Mouse (Mus musculus) G1E (cell line): ENCODE measurements around the gene Orm2. TPM values are rescaled to one million over a fixed set of nuclear protein-coding genes. Genes with fewer than 3 reads are reported as not detected.

Experiments used
- ATAC-seq: 2 replicates; pipeline ENCODE4 v1.8.0; 2016; ENCODE audit warnings: mild to moderate bottlenecking; ENCODE audit not compliant: insufficient number of reproducible peaks, poor library complexity, low FRiP score, severe bottlenecking; ENCODE audit errors: extremely low read depth
- DNase-seq: peaks from one replicate; pipeline ENCODE4 v3.0.0; 2012; ENCODE audit warnings: low spot score
- H3K27me3 ChIP-seq: 2 replicates; pipeline ENCODE4 v1.6.1; 2012; ENCODE audit warnings: mild to moderate bottlenecking, low read length, inconsistent platforms; ENCODE audit not compliant: insufficient read depth
- H3K36me3 ChIP-seq: replicated peaks from 2 replicates; pipeline ENCODE3; 2012; ENCODE audit warnings: mild to moderate bottlenecking, inconsistent platforms
- H3K4me1 ChIP-seq: 2 replicates; pipeline ENCODE4 v1.6.1; 2012; ENCODE audit warnings: low read depth, low read length, inconsistent platforms, mixed read lengths; ENCODE audit not compliant: insufficient read depth
- H3K4me3 ChIP-seq: 2 replicates; pipeline ENCODE4 v1.5.1; 2012; ENCODE audit warnings: low read depth, mild to moderate bottlenecking, inconsistent platforms, low read length, moderate library complexity, mixed read lengths
- H3K9me3 ChIP-seq: replicated peaks from 2 replicates; pipeline ENCODE4 v1.6.1; 2012; ENCODE audit warnings: inconsistent platforms
- CTCF ChIP-seq: IDR thresholded peaks from 2 replicates; pipeline ENCODE4 v1.5.1; 2012; ENCODE audit warnings: low read depth, low read length, inconsistent platforms, mixed read lengths
- GATA1 ChIP-seq: IDR thresholded peaks from 2 replicates; pipeline ENCODE4 v1.6.1; 2012; ENCODE audit warnings: borderline replicate concordance, low read length, inconsistent platforms, mixed read lengths
- GATA2 ChIP-seq: IDR thresholded peaks from 2 replicates; pipeline ENCODE4 v1.6.1; 2012; ENCODE audit warnings: low read depth, low read length, inconsistent platforms, borderline replicate concordance
- POLR2AphosphoS5 ChIP-seq: IDR thresholded peaks from 2 replicates; pipeline ENCODE4 v1.6.1; 2012; ENCODE audit warnings: low read depth, low read length, inconsistent platforms; ENCODE audit not compliant: insufficient replicate concordance
- TAL1 ChIP-seq: conservative IDR thresholded peaks from 2 replicates; pipeline ENCODE4 v1.6.1; 2012; ENCODE audit warnings: low read depth, low read length, inconsistent platforms, mixed read lengths
- polyA plus RNA-seq: library from polyadenylated mRNA; stranded (reverse); fragments of >175 nt; gene quantifications from 2 replicates; pipeline ENCODE4 v1.2.3, GENCODE M21; 2012
- total RNA-seq, 2 experiments: library from RNA; stranded (forward) in 1 of 2; stranded (reverse) in 1 of 2; fragments of 200-1000 nt in 1 of 2; fragments of >200 nt in 1 of 2; fragmentation: Nextera tagmentation in 1 of 2; gene quantifications; 2 replicates each; pipeline ENCODE4 v1.2.3; 2014 to 2017

The Orm2 gene
- total and polyA plus RNA-seq, 3 experiments = not detected

- no peak for TF ChIP-seq GATA1
- no peak for ATAC-seq
- peaks cover 97% of the 10 kb centered on the region for H3K9me3 ChIP-seq
- no peaks in the 10 kb centered on the region for H3K4me1 ChIP-seq
- H3K36me3 ChIP-seq = no peaks in the 10 kb centered on the region
- DNase-seq = no peak
- H3K4me3 ChIP-seq = no peak overlapping the region
- no peaks in the 10 kb centered on the region for H3K27me3 ChIP-seq
These were observed 11.2 kb downstream of the Orm2 start for GRCm38 (mm10) chr4:63373404-63373803.

GRCm38 (mm10) chr4:63374331-63374730, 12.1 kb downstream of the Orm2 start:
- Histone ChIP-seq H3K4me1 (no peaks in the 10 kb centered on the region), H3K4me3 (no peak overlapping the region), H3K9me3 (peaks cover 97% of the 10 kb centered on the region), H3K27me3 (no peaks in the 10 kb centered on the region), H3K36me3 (no peaks in the 10 kb centered on the region)
- ATAC-seq (no peak), DNase-seq (no peak)
- TF ChIP-seq GATA2 (no peak), CTCF (no peak), GATA1 (no peak), POLR2AphosphoS5 (no peak), TAL1 (no peak)

GRCm38 (mm10) chr4:63375367-63375766, 13.1 kb downstream of the Orm2 start:
- Histone ChIP-seq H3K4me1 (no peaks in the 10 kb centered on the region), H3K4me3 (no peak overlapping the region), H3K27me3 (no peaks in the 10 kb centered on the region), H3K9me3 (peaks cover 96% of the 10 kb centered on the region), H3K36me3 (no peaks in the 10 kb centered on the region)
- DNase-seq = no peak
- TF ChIP-seq GATA2 = no peak
- TF ChIP-seq GATA1 = no peak
- no peak for TF ChIP-seq POLR2AphosphoS5
- TF ChIP-seq CTCF = no peak
- TF ChIP-seq TAL1 = no peak
- ATAC-seq = no peak

GRCm38 (mm10) chr4:63377483-63377882, 15.2 kb downstream of the Orm2 start:
- TF ChIP-seq CTCF (no peak), TAL1 (no peak), POLR2AphosphoS5 (no peak), GATA1 (no peak), GATA2 (no peak)
- peaks cover 98% of the 10 kb centered on the region for H3K9me3 ChIP-seq
- no peaks in the 10 kb centered on the region for H3K36me3 ChIP-seq
- ATAC-seq (no peak), DNase-seq (no peak)
- H3K27me3 ChIP-seq = no peaks in the 10 kb centered on the region
- H3K4me3 ChIP-seq = no peak overlapping the region
- no peaks in the 10 kb centered on the region for H3K4me1 ChIP-seq

DNA sequence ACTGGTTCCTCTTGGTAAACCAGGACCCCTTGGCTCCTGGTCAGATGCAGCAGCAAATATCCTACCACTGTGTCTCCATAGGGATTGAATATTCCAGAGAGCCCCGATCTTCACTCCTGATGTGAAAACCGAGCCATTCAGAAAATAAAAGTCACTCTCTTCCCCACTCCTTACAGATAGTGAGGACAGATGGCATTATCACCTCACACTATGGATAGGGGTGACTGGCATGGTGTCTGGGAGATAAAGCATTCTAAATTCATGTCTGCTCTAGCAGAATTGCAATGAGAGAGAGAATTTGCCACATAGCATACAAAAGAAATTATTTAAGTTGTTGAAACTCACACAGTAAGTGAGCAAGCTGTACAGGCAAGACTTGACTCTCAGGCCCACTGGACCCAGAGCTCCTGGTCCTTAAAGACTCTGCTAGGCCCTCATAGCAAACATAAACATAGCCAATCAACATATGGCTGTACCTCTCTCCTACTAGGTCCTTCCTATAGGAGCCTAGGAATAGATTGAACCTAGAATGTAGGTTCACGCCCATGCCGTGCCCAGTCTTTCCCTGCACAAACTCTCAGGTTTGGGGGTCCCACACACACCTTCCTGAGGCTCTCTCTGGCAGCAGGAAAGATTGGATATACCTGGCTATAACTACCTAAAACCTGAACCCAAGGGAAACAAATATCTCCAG, 20.6 kb downstream of the Orm2 start:
- H3K36me3 ChIP-seq = no peaks in the 10 kb centered on the region
- no peak for DNase-seq
- peaks cover 85% of the 10 kb centered on the region for H3K9me3 ChIP-seq
- H3K27me3 ChIP-seq = no peaks in the 10 kb centered on the region
- no peaks in the 10 kb centered on the region for H3K4me1 ChIP-seq
- TF ChIP-seq GATA2 (no peak), TAL1 (no peak), GATA1 (no peak), POLR2AphosphoS5 (no peak), CTCF (no peak)
- no peak overlapping the region for H3K4me3 ChIP-seq
- no peak for ATAC-seq

- TF ChIP-seq TAL1 = no peak
- Histone ChIP-seq H3K36me3 (no peaks in the 10 kb centered on the region), H3K27me3 (no peaks in the 10 kb centered on the region), H3K9me3 (peaks cover 85% of the 10 kb centered on the region), H3K4me3 (no peak overlapping the region), H3K4me1 (no peaks in the 10 kb centered on the region)
- DNase-seq (no peak), ATAC-seq (no peak)
These were observed 21.2 kb downstream of the Orm2 start for GRCm38 (mm10) chr4:63383474-63383873.

- no peaks in the 10 kb centered on the region for H3K27me3 ChIP-seq
- peaks cover 85% of the 10 kb centered on the region for H3K9me3 ChIP-seq
- no peak for TF ChIP-seq TAL1
- no peak for TF ChIP-seq POLR2AphosphoS5
- TF ChIP-seq GATA1 = no peak
- no peak for TF ChIP-seq CTCF
- no peak for TF ChIP-seq GATA2
- H3K4me1 ChIP-seq = no peaks in the 10 kb centered on the region
- no peak for DNase-seq
- no peak overlapping the region for H3K4me3 ChIP-seq
- ATAC-seq = no peak
- H3K36me3 ChIP-seq = no peaks in the 10 kb centered on the region
These were observed 22.0 kb downstream of the Orm2 start for GRCm38 (mm10) chr4:63384262-63384661.
